Mouse (Mus musculus) lung, postnatal 0 days (tissue): ENCODE data around the gene Snn.

ENCODE experiments used
- CTCF ChIP-seq: IDR thresholded peaks from 2 replicates; pipeline ENCODE4 v1.5.1; 2016; ENCODE audit warnings: antibody characterized with exemption, mild to moderate bottlenecking
- EP300 ChIP-seq: IDR thresholded peaks from 2 replicates; pipeline ENCODE4 v1.6.1; 2016; ENCODE audit warnings: antibody characterized with exemption, mild to moderate bottlenecking, control low read depth

- TF ChIP-seq CTCF (peak; percentile 36), EP300 (no peak)
These were observed 26.3 kb downstream of the Snn start for GRCm38 (mm10) chr16:11086856-11087588.
